Mouse (Mus musculus) midbrain, postnatal 0 days (tissue): ENCODE data around the gene Plekhb1. TPM values are rescaled to one million over a fixed set of nuclear protein-coding genes. Genes with fewer than 3 reads are reported as not detected.
A peak's percentile ranks its signal among the peaks of the same experiment; 100 is the strongest.

Experiments
- ATAC-seq: fragments of 200-750 bp; cut with Nextera tagmentation; 2 replicates; pipeline ENCODE4 v1.8.0; 2017; ENCODE audit warnings: moderate number of reproducible peaks, mild to moderate bottlenecking, moderate TSS enrichment, moderate library complexity; ENCODE audit not compliant: low FRiP score
- DNase-seq: peaks from one replicate; pipeline ENCODE4 v3.0.0-alpha.2; 2015; ENCODE audit warnings: low spot score
- H3K27ac ChIP-seq: fragments of 300-500 bp; sonication (generic); 2 replicates; pipeline ENCODE4 v1.5.1; 2014; ENCODE audit warnings: low read depth, mild to moderate bottlenecking, low read length, mixed read lengths
- H3K27me3 ChIP-seq: fragments of 300-500 bp; sonication (generic); 2 replicates; pipeline ENCODE4 v1.6.1; 2014; ENCODE audit warnings: low read length, control low read depth, mixed read lengths; ENCODE audit not compliant: insufficient read depth
- H3K36me3 ChIP-seq: fragments of 300-500 bp; sonication (generic); 2 replicates; pipeline ENCODE4 v1.6.1; 2014; ENCODE audit warnings: low read length, control low read depth, mixed read lengths; ENCODE audit not compliant: insufficient read depth
- H3K4me1 ChIP-seq: fragments of 300-500 bp; sonication (generic); 2 replicates; pipeline ENCODE4 v1.6.1; 2014; ENCODE audit warnings: mild to moderate bottlenecking, control low read depth, antibody characterized with exemption, low read length, mixed read lengths; ENCODE audit not compliant: insufficient read depth
- H3K4me2 ChIP-seq: fragments of 300-500 bp; sonication (generic); 2 replicates; pipeline ENCODE4 v1.6.1; 2014; ENCODE audit warnings: low read depth, mild to moderate bottlenecking, low read length, mixed read lengths; ENCODE audit not compliant: poor library complexity, severe bottlenecking
- H3K4me3 ChIP-seq: fragments of 300-500 bp; sonication (generic); 2 replicates; pipeline ENCODE4 v1.5.1; 2014; ENCODE audit warnings: low read depth, mild to moderate bottlenecking, low read length, moderate library complexity
- H3K9ac ChIP-seq: fragments of 300-500 bp; sonication (generic); replicated peaks from 2 replicates; pipeline ENCODE4 v1.6.1; 2014; ENCODE audit warnings: mild to moderate bottlenecking, low read length, moderate library complexity, mixed read lengths; ENCODE audit not compliant: poor library complexity, severe bottlenecking
- H3K9me3 ChIP-seq: fragments of 300-500 bp; sonication (generic); 2 replicates; pipeline ENCODE4 v1.6.1; 2016; ENCODE audit warnings: low read length, control low read depth
- CTCF ChIP-seq: IDR thresholded peaks from 2 replicates; pipeline ENCODE4 v1.5.1; 2016; ENCODE audit warnings: antibody characterized with exemption, mild to moderate bottlenecking
- WGBS: fragments of 180-500 bp; shearing (Covaris S2); extraction: QIAGEN DNeasy Blood & Tissue Kit; methylation state at CpG from one replicate; pipeline ENCODE4 v1.1.7; 2014; 5-methylcytosine and 5-hydroxymethylcytosine counted together
- polyA plus RNA-seq: library from polyadenylated mRNA; unstranded; fragments of >200 nt; fragmentation: Nextera tagmentation; extraction: Ambion mirVana; gene quantifications from 2 replicates; pipeline ENCODE4 v1.2.1, GENCODE M21; 2015
- total RNA-seq: library from RNA; depleted of rRNA; stranded (reverse); fragments of >200 nt; gene quantifications from 2 replicates; pipeline ENCODE4 v1.2.3, GENCODE M21; 2014

The Plekhb1 gene
- total and polyA plus RNA-seq, 2 experiments from 2014 or later = 29.9 to 46.1 TPM

DNA sequence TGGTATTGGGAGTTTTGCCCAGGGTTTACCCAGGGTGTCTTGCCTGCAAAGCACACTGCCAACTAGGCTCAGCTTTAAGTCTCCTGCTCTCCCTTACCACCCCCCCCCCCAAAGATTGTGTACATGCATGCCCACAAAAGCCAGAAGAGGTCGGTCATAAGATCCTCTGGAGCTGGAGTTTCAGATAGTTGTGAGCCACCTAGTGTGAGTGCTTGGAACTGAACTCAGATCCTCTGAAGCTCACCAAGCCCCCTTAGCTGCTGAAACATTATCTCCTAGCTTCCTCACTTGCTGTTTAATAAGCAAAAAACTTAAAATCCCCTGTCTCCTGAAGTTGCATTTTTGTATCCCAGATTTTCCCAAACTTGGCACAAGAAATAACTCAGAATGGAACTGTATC lies 24.6 kb downstream of the Plekhb1 start:
- H3K9ac ChIP-seq = no peak overlapping the region
- DNase-seq (peak; percentile 61), ATAC-seq (no peak; the same call in 1 of the 2 replicates)
- 0% methylated on average over 1 of the region's 1 CpGs for WGBS
- H3K27me3 ChIP-seq = no peaks in the 10 kb centered on the region
- H3K4me2 ChIP-seq = no peak overlapping the region
- TF ChIP-seq CTCF = peak; percentile 71
- H3K4me1 ChIP-seq = no peaks in the 10 kb centered on the region
- no peak overlapping the region for H3K27ac ChIP-seq
- H3K4me3 ChIP-seq = no peak overlapping the region
- H3K36me3 ChIP-seq = peaks cover 20% of the 10 kb centered on the region; the same call in 1 of the 2 replicates
- H3K9me3 ChIP-seq = no peaks in the 10 kb centered on the region

DNA sequence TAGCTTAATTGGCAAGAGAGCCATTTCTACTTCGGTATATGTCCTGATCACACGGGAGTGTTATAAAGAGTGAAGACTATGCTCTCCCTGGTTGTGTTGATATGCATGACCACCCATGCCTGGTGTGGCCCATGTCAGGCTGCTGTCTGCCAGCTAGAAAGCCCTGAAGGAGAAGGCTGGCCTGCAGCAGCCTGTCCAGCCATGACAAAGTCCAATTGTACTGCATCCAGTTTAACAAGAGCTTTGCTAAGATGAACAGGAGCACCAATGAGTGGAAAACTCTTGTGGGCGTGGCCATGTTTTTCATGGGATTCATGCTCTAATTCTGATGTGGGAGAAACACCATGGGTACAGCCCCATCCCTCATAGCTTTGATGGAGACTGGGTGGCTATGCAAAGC lies 37.7 kb downstream of the Plekhb1 start:
- 0 out of 2 replicates have a peak, but pooled peaks cover 1% of the 10 kb centered on the region for H3K36me3 ChIP-seq
- ATAC-seq (no peak), DNase-seq (no peak)
- 60% methylated on average over 3 of the region's 3 CpGs for WGBS
- H3K4me1 ChIP-seq = no peaks in the 10 kb centered on the region
- no peak overlapping the region for H3K4me3 ChIP-seq
- H3K9ac ChIP-seq = no peak overlapping the region
- no peaks in the 10 kb centered on the region for H3K27me3 ChIP-seq
- no peak overlapping the region for H3K4me2 ChIP-seq
- H3K27ac ChIP-seq = no peak overlapping the region
- no peak for TF ChIP-seq CTCF
- H3K9me3 ChIP-seq = no peaks in the 10 kb centered on the region

DNA sequence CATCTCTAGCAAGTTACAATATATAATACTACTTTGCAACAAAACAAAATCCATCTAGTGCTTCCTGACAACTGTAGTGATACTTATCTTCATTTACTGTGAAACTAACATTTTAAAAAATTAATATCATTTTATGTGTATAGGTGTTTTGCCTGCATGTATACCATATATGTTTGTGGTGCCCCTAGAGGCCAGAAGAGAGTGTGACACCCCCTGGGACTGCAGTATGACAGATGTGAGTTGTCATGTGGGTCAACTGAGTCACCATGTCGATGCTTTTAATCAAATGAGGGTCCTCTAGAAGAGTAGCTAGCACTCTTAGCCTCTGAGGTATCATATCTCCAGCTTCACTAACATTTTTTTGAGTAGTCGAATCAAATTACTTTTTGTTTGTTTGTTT lies 39.9 kb downstream of the Plekhb1 start:
- DNase-seq (no peak), ATAC-seq (no peak)
- Histone ChIP-seq H3K27ac (no peak overlapping the region), H3K9ac (no peak overlapping the region), H3K4me1 (no peaks in the 10 kb centered on the region), H3K27me3 (no peaks in the 10 kb centered on the region), H3K36me3 (no peaks in the 10 kb centered on the region), H3K4me2 (no peak overlapping the region), H3K9me3 (no peaks in the 10 kb centered on the region), H3K4me3 (no peak overlapping the region)
- peak; percentile 42; the same call in 1 of the 2 replicates for TF ChIP-seq CTCF
- WGBS = 89% methylated on average over 2 of the region's 2 CpGs

DNA sequence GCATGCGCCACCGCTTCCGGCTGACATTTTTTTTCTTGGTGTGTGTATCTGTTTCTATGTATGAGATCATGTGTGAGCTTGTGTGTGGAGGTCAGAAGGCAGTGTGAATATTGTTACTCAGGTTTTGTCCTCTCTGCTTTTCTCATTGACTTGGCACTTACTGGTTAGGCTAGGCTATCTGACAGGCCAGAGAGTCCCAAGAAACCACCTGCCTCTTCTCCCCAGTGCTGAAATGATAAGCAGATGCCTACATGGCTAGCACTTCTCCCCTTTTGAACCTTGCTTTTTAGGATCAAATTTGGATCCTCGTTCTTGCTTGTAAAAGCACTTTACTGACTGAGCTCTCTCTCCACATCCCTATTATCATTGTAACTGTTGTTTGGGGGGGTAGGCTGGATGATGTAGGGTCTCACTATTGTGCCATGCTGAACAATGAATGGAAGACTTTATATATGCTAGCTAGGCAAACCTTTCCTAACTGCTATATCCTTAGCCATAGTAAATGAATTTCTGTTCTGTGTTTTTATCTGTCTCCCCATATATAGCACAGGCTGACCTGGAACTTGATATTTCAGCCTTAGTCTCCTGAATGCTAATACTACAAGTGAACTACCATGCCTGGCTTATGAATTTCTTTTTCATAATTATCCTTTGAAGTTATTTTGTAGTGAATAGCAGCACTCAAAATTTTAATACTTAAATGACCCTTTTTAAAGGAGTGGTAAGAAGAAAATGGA lies 45.9 kb downstream of the Plekhb1 start:
- no peak for ATAC-seq

DNA sequence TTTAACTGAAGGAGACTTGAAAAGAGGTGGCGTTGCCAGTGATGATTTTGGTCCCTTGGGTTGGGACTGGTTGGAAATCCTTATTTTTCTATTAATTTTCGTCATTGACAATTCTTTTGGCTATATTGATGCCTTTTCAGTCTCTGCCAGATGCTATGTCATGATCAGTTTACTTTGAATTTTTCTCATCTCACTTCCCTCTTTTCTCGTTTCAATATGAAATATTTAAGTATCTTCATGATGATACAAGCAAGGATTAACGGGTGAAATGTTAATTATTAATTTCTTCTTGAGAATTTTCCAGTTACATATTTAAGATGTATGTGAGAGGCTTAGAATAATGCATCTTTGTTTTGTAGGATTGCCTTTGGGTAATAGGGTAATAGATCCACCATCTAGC lies 53.3 kb downstream of the Plekhb1 start:
- Histone ChIP-seq H3K9me3 (no peaks in the 10 kb centered on the region), H3K4me1 (peaks cover 9% of the 10 kb centered on the region; the same call in 1 of the 2 replicates), H3K27ac (peak overlapping the region; percentile 99), H3K9ac (peak overlapping the region; percentile 100), H3K36me3 (no peaks in the 10 kb centered on the region), H3K27me3 (no peaks in the 10 kb centered on the region), H3K4me3 (peak overlapping the region; percentile 99), H3K4me2 (peak overlapping the region; percentile 56)
- no peak for DNase-seq
- no peak for ATAC-seq
- WGBS = 14% methylated on average over 4 of the region's 4 CpGs
- TF ChIP-seq CTCF = no peak

More for the DNA sequence above, 45.9 kb downstream of the Plekhb1 start:
- Histone ChIP-seq H3K9me3 (no peaks in the 10 kb centered on the region), H3K4me3 (no peak overlapping the region), H3K9ac (no peak overlapping the region), H3K27ac (no peak overlapping the region), H3K4me2 (no peak overlapping the region), H3K36me3 (no peaks in the 10 kb centered on the region), H3K4me1 (no peaks in the 10 kb centered on the region), H3K27me3 (no peaks in the 10 kb centered on the region)
- DNase-seq = no peak
- no peak for TF ChIP-seq CTCF
- 93% methylated on average over 4 of the region's 4 CpGs for WGBS

DNA sequence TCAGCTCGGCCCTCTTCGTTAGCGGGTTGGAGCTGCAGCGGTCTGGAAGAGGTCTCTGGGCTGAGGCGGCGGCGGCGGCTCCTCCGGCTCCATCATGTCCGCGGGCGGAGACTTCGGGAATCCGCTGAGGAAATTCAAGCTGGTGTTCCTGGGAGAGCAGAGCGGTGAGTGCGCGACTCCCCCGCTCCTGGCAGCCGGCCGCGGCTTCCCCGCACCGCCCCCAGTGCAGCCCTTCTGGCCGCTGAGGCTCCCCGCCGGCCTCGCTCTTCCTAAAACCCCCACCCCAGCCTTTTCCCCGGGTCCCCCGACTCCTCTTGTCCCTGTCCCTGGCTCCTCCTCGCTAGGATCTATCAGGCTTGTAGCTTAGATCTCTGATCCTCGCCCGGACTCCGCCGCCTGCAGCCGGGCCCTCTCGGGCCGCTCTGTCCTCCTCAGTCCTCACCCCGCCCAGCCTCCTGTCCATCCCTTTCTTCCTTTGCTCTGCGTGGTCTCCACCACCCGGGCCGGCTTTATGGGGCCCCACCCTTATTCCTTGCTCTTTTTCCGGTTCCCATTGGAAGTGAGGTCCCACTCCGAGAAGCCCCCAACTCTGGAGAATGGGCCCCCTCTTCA lies 54.0 kb downstream of the Plekhb1 start, which contains the start of gene Mrpl48:
Mrpl48 (minus strand) TSS at position 172 of the 612 bp plus-strand sequence.
- Histone ChIP-seq H3K4me2 (peak within 1 kb of the TSS; percentile 60), H3K4me3 (peak within 1 kb of the TSS; percentile 99), H3K4me1 (peaks cover 9% of the 10 kb centered on the region; the same call in 1 of the 2 replicates), H3K9me3 (no peaks in the 10 kb centered on the region), H3K9ac (peak within 1 kb of the TSS; percentile 100), H3K27me3 (no peaks in the 10 kb centered on the region), H3K27ac (peak within 1 kb of the TSS; percentile 99), H3K36me3 (no peaks in the 10 kb centered on the region)
- DNase-seq = peak; percentile 45
- no peak for TF ChIP-seq CTCF
- peak; percentile 29 for ATAC-seq
- whole genome bisulfite sequencing = under 1% methylated on average over 31 of the region's 43 CpGs
